Mouse (Mus musculus) left cerebral cortex, postnatal 25 days (tissue): ENCODE measurements around the gene Chst12. TPM values are rescaled to one million over a fixed set of nuclear protein-coding genes. Genes with fewer than 3 reads are reported as not detected.

Experiments used
- DNase-seq, 2 experiments: peaks; one replicate each; pipeline ENCODE4 v3.0.0; 2022; ENCODE audit warnings: low spot score in 2 of 2, mixed read lengths in 1 of 2
- intact Hi-C: fragments of 180-260 bp; cut with DNase I; formaldehyde crosslinking; loops from one replicate; pipeline ENCODE4 v1.15.1; 2025
- total RNA-seq, 2 experiments: library from RNA; stranded (reverse); gene quantifications; 2 replicates each; pipeline ENCODE4 v1.2.3; 2021

Chst12 gene
- total RNA-seq, 2 experiments from 2014 or later: 17.0 to 17.3 TPM

GRCm38 (mm10) chr5:140567751-140568150, 62.4 kb downstream of the Chst12 start:
- DNase-seq: no peak
- intact Hi-C loops: loop anchor here (1.0 kb wide), 1 partner anchor 52 kb away; no protein-coding TSS in a partner anchor

- intact Hi-C loops: loop anchor here (1.0 kb wide), 1 partner anchor 51 kb away; no protein-coding TSS in a partner anchor
- peak; percentile 42 to 50 for DNase-seq
Observed at GRCm38 (mm10) chr5:140568321-140568970, 63.1 kb downstream of the Chst12 start.

GRCm38 (mm10) chr5:140569032-140569595, 63.8 kb downstream of the Chst12 start:
- intact Hi-C loops: no loop called here

GRCm38 (mm10) chr5:140570223-140570870, 65.0 kb downstream of the Chst12 start:
- intact Hi-C loops: no loop called here
- peak in 1 of 2 experiments; percentile 17 for DNase-seq

More at GRCm38 (mm10) chr5:140569032-140569595, 63.8 kb downstream of the Chst12 start:
- DNase-seq: no peak

GRCm38 (mm10) chr5:140571201-140571600, 65.9 kb downstream of the Chst12 start:
- intact Hi-C loops: no loop called here
- DNase-seq: no peak

GRCm38 (mm10) chr5:140571673-140572072, 66.3 kb downstream of the Chst12 start:
- DNase-seq: peak; percentile 8 to 36
- intact Hi-C loops: no loop called here

GRCm38 (mm10) chr5:140572611-140573010, 67.3 kb downstream of the Chst12 start:
- intact Hi-C loops: no loop called here
- no peak for DNase-seq

Other genes starting within 250 kb of the Chst12 start
- gene Mad1l1, start 184.0 kb upstream of the Chst12 start, total RNA-seq: 10 to 100 TPM; 15.1 to 19.0 TPM
- gene Nudt1, start 183.9 kb upstream of the Chst12 start, total RNA-seq: 1 to 10 TPM; 4.8 to 6.3 TPM
- gene Mrm2, start 173.7 kb upstream of the Chst12 start, total RNA-seq: 10 to 100 TPM in 1 of 2 experiments, 1 to 10 TPM in 1; 9.5 to 10.7 TPM
- gene Snx8, start 116.3 kb upstream of the Chst12 start, total RNA-seq: 10 to 100 TPM; 13.2 to 13.5 TPM
- 10 to 100 TPM; 92.8 to 92.9 TPM for gene Eif3b, start 86.2 kb upstream of the Chst12 start, total RNA-seq
- not detected for gene Gm4869, start 59.9 kb upstream of the Chst12 start, total RNA-seq
- not detected for gene Grifin, start 59.5 kb downstream of the Chst12 start, total RNA-seq
- gene Lfng, start 101.8 kb downstream of the Chst12 start, total RNA-seq: 10 to 100 TPM; 19.3 to 21.1 TPM
- 100 to 1,000 TPM; 272 to 289 TPM for gene Ttyh3, start 143.5 kb downstream of the Chst12 start, total RNA-seq
- gene Iqce, start 196.8 kb downstream of the Chst12 start, total RNA-seq: 10 to 100 TPM; 43.4 to 50.4 TPM
- gene Brat1, start 199.5 kb downstream of the Chst12 start, total RNA-seq: 10 to 100 TPM; 20.5 to 22.4 TPM
- 10 to 100 TPM; 16.0 to 18.0 TPM for gene Amz1, start 218.6 kb downstream of the Chst12 start, total RNA-seq